Mouse (Mus musculus): Measurements from ENCODE around the gene Eif2b4.

DNA sequence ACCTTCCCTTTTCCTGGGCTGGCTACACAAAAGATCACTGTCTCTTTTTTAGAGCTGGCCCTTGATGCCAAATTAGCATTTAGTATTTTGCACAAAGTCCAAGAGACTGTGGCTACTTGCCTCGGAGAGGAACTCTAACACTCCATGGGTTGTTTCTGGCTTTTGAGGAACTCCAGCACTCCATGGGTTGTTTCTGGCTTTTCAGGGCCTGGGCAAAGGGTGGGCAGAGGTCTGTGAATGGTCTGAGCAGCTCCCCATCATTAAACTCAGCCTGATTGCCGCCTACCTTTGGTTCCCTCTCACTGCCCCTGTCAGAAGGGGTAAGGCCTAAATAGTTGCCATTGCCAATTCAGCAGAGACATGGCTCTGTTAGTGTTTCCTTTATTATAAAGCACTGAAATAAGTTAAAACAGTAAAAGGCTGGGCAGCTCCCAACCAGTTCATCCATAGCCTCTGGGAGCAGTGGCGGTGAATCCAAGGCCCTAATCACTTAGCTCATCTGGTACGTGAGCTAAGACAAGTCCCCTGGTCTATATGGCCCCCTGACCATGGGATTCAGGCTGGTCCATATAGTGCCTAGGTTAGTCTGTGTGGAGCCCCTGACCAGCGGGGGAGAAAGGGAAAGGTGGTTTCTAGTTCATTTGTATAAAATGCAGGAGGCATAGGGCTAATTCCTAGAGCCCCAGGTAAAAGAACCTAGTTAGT, 5.5 kb upstream of the Eif2b4 start:
- TF ChIP-seq POLR2A (IDR thresholded peaks at IDR 0.05; ENCODE audit: extremely low read depth, insufficient read depth, low read length) (no peak), CTCF (IDR thresholded peaks at IDR 0.05; ENCODE audit: low read depth, low read length) (no peak)

Measured in liver, adult 2 months (tissue).